Comparison of ENCODE assay signal across 8 mouse cellular contexts in genomic region chr1:93477758-93478585, GRCm38 (mm10). TPM values are rescaled to one million over a fixed set of nuclear protein-coding genes. Genes with fewer than 3 reads are reported as not detected.
DNase-seq lines count a peak whose midpoint lies in the region; ATAC-seq and TF ChIP-seq lines count a peak whose summit lies in the region.

No protein-coding gene starts in this region.

- intact Hi-C loops in heart, postnatal 10 days (cut with DNase I) = loop anchor here (1.0 kb wide), 1 partner anchor 33 kb away; no protein-coding TSS in a partner anchor

- DNase-seq in heart, postnatal 10 days = peak; percentile 98 to 99
- peak; percentile 75 for DNase-seq in large intestine, adult 2 months (ENCODE audit: low read depth, low spot score)
- DNase-seq in liver, postnatal 0 days = peak; percentile 97
- peak; percentile 99 for DNase-seq in testis, postnatal 14 days (ENCODE audit: low spot score)

- peak; percentile 61 for TF ChIP-seq POLR2A in ES-Bruce4 (IDR thresholded peaks at IDR 0.05; ENCODE audit: insufficient read depth, low read length)

- TF ChIP-seq EP300 in ES-Bruce4 (IDR thresholded peaks at IDR 0.05; ENCODE audit: insufficient read depth, low read depth, low read length) = no peak
- peak; percentile 43; the same call in 1 of the 2 replicates for TF ChIP-seq EP300 in liver, postnatal 0 days (IDR thresholded peaks at IDR 0.05; ENCODE audit: low read depth)

- peak overlapping the region; percentile 81 for H3K27ac ChIP-seq in ES-Bruce4 (ENCODE audit: insufficient read depth, low read length)
- peak overlapping the region; percentile 93 for H3K27ac ChIP-seq in forebrain, embryonic 13.5 days
- H3K27ac ChIP-seq in liver, postnatal 0 days (ENCODE audit: low read depth) = peak overlapping the region; percentile 98
- H3K27ac ChIP-seq in neural tube, embryonic 15.5 days (replicated peaks) = peak overlapping the region; percentile 99

- H3K4me2 ChIP-seq in forebrain, embryonic 13.5 days = peak overlapping the region; percentile 73
- H3K4me2 ChIP-seq in liver, postnatal 0 days (ENCODE audit: low read depth, low read length) = peak overlapping the region; percentile 87
- peak overlapping the region; percentile 55 for H3K4me2 ChIP-seq in neural tube, embryonic 15.5 days

- H3K4me1 ChIP-seq in ES-Bruce4 (ENCODE audit: control insufficient read depth, insufficient read depth, low read length) = no peaks in the 10 kb centered on the region
- peaks cover 22% of the 10 kb centered on the region for H3K4me1 ChIP-seq in forebrain, embryonic 13.5 days
- H3K4me1 ChIP-seq in liver, postnatal 0 days (ENCODE audit: insufficient read depth) = peaks cover 11% of the 10 kb centered on the region
- H3K4me1 ChIP-seq in neural tube, embryonic 15.5 days = peaks cover 24% of the 10 kb centered on the region

- ATAC-seq in cerebellum, adult (ENCODE audit: insufficient number of reproducible peaks, low FRiP score, low TSS enrichment) = peak; percentile 95
- ATAC-seq in forebrain, embryonic 13.5 days = peak; percentile 97
- ATAC-seq in liver, postnatal 0 days = peak; percentile 85
- ATAC-seq in neural tube, embryonic 15.5 days (ENCODE audit: low FRiP score) = peak; percentile 95

- H3K27me3 ChIP-seq in ES-Bruce4 (ENCODE audit: control insufficient read depth, insufficient read depth, low read length, poor library complexity, severe bottlenecking) = no peaks in the 10 kb centered on the region
- no peaks in the 10 kb centered on the region for H3K27me3 ChIP-seq in forebrain, embryonic 13.5 days
- H3K27me3 ChIP-seq in liver, postnatal 0 days (ENCODE audit: insufficient read depth, low read length) = no peaks in the 10 kb centered on the region
- no peaks in the 10 kb centered on the region for H3K27me3 ChIP-seq in neural tube, embryonic 15.5 days (replicated peaks)

- no peaks in the 10 kb centered on the region for H3K9me3 ChIP-seq in ES-Bruce4 (replicated peaks; ENCODE audit: control insufficient read depth, insufficient read depth, low read length, poor library complexity, severe bottlenecking)
- H3K9me3 ChIP-seq in forebrain, embryonic 13.5 days (replicated peaks) = no peaks in the 10 kb centered on the region
- no peaks in the 10 kb centered on the region for H3K9me3 ChIP-seq in liver, postnatal 0 days (ENCODE audit: low read length)
- no peaks in the 10 kb centered on the region for H3K9me3 ChIP-seq in neural tube, embryonic 15.5 days (replicated peaks)

- H3K4me3 ChIP-seq in ES-Bruce4 (ENCODE audit: low read depth, low read length) = peak overlapping the region; percentile 84
- H3K4me3 ChIP-seq in forebrain, embryonic 13.5 days = peak overlapping the region; percentile 92
- peak overlapping the region; percentile 93 for H3K4me3 ChIP-seq in liver, postnatal 0 days (ENCODE audit: low read depth, low read length)
- H3K4me3 ChIP-seq in neural tube, embryonic 15.5 days (replicated peaks) = peak overlapping the region; percentile 66

- H3K9ac ChIP-seq in ES-Bruce4 (ENCODE audit: low read depth, poor library complexity, severe bottlenecking) = peak overlapping the region; percentile 75
- H3K9ac ChIP-seq in forebrain, embryonic 13.5 days = peak overlapping the region; percentile 87
- peak overlapping the region; percentile 88 for H3K9ac ChIP-seq in liver, postnatal 0 days (replicated peaks)
- H3K9ac ChIP-seq in neural tube, embryonic 15.5 days (replicated peaks) = peak overlapping the region; percentile 84

- no peaks in the 10 kb centered on the region for H3K36me3 ChIP-seq in ES-Bruce4 (ENCODE audit: control insufficient read depth, insufficient read depth, low read length, poor library complexity, severe bottlenecking)
- H3K36me3 ChIP-seq in forebrain, embryonic 13.5 days (ENCODE audit: poor library complexity, severe bottlenecking) = no peaks in the 10 kb centered on the region
- 0 out of 2 replicates have a peak, but pooled peaks cover 2% of the 10 kb centered on the region for H3K36me3 ChIP-seq in liver, postnatal 0 days (replicated peaks; ENCODE audit: insufficient read depth, low read length)
- no peaks in the 10 kb centered on the region for H3K36me3 ChIP-seq in neural tube, embryonic 15.5 days

- TF ChIP-seq CTCF in ES-Bruce4 (IDR thresholded peaks at IDR 0.05; ENCODE audit: low read depth, low read length) = no peak
- TF ChIP-seq CTCF in liver, postnatal 0 days (IDR thresholded peaks at IDR 0.05; ENCODE audit: low read depth) = peak; percentile 53

- under 1% methylated on average over 41 of the region's 41 CpGs for WGBS in forebrain, embryonic 13.5 days
- WGBS in large intestine, adult 2 months = under 1% methylated on average over 41 of the region's 41 CpGs
- under 1% methylated on average over 38 of the region's 41 CpGs for WGBS in liver, postnatal 0 days (ENCODE audit: insufficient replicate concordance)
- under 1% methylated on average over 41 of the region's 41 CpGs for WGBS in neural tube, embryonic 15.5 days

RNA-seq across cellular contexts. Expression of gene Hdlbp, which starts 0.6 kb away (rescaled TPM):
- 226 and 232 TPM in 2 replicates for polyA plus RNA-seq in ES-Bruce4 (2011; ENCODE audit: insufficient read depth, insufficient read length, low read depth, missing spikeins)
- polyA plus RNA-seq in forebrain, embryonic 13.5 days (2015; fragmentation: Nextera tagmentation; extraction: Ambion mirVana) = 82.5 and 97.8 TPM in 2 replicates
- total RNA-seq in heart, postnatal 10 days (2021) = 100 to 1,000 TPM; 347 to 363 TPM
- 75.7 and 111 TPM in 2 replicates for polyA plus RNA-seq in large intestine, adult 2 months (2012; rRNA removed)
- polyA plus RNA-seq in liver, postnatal 0 days (2015; fragmentation: Nextera tagmentation; extraction: Ambion mirVana) = 106 and 131 TPM in 2 replicates
- 70.8 and 85.2 TPM in 2 replicates for polyA plus RNA-seq in neural tube, embryonic 15.5 days (2015; fragmentation: Nextera tagmentation; extraction: Ambion mirVana)

RNA-seq across cellular contexts. Expression of gene Farp2, which starts 33.9 kb away (rescaled TPM):
- polyA plus RNA-seq in ES-Bruce4 (2011; ENCODE audit: insufficient read depth, insufficient read length, low read depth, missing spikeins) = 4.0 and 5.0 TPM in 2 replicates
- polyA plus RNA-seq in forebrain, embryonic 13.5 days (2015; fragmentation: Nextera tagmentation; extraction: Ambion mirVana) = 2.7 and 3.5 TPM in 2 replicates
- 10 to 100 TPM; 16.5 to 18.6 TPM for total RNA-seq in heart, postnatal 10 days (2021)
- polyA plus RNA-seq in large intestine, adult 2 months (2012; rRNA removed) = 12.0 and 17.7 TPM in 2 replicates
- 3.9 and 4.0 TPM in 2 replicates for polyA plus RNA-seq in liver, postnatal 0 days (2015; fragmentation: Nextera tagmentation; extraction: Ambion mirVana)
- 4.9 and 5.3 TPM in 2 replicates for polyA plus RNA-seq in neural tube, embryonic 15.5 days (2015; fragmentation: Nextera tagmentation; extraction: Ambion mirVana)

Comparison
In these comparisons a context has a peak if more than half of its experiments do, and no peak if none do; other contexts are left out.
1. Peak in every context shown above with its lines: DNase-seq, ATAC-seq, H3K4me3 ChIP-seq and H3K27ac ChIP-seq.